Mouse (Mus musculus) liver, embryonic 16.5 days (tissue): Measurements from ENCODE around the gene B830017H08Rik. TPM values are rescaled to one million over a fixed set of nuclear protein-coding genes. Genes with fewer than 3 reads are reported as not detected.

ENCODE experiments used
- ATAC-seq: fragments of 200-750 bp; cut with Nextera tagmentation; 2 replicates; pipeline ENCODE4 v1.8.0; 2017; ENCODE audit warnings: low read depth, mild to moderate bottlenecking, moderate number of reproducible peaks, moderate library complexity
- H3K27ac ChIP-seq: fragments of 300-500 bp; sonication (generic); 2 replicates; pipeline ENCODE4 v1.5.1; 2014; ENCODE audit warnings: mild to moderate bottlenecking, low read length
- H3K27me3 ChIP-seq: fragments of 300-500 bp; sonication (generic); 2 replicates; pipeline ENCODE4 v1.6.1; 2014; ENCODE audit warnings: low read depth, low read length, mixed read lengths; ENCODE audit not compliant: control insufficient read depth, insufficient read depth
- H3K36me3 ChIP-seq: fragments of 300-500 bp; sonication (generic); 2 replicates; pipeline ENCODE4 v1.6.1; 2014; ENCODE audit warnings: mild to moderate bottlenecking; ENCODE audit not compliant: control insufficient read depth, insufficient read depth
- H3K4me1 ChIP-seq: fragments of 300-500 bp; sonication (generic); 2 replicates; pipeline ENCODE4 v1.6.1; 2014; ENCODE audit warnings: low read depth, low read length, mixed read lengths; ENCODE audit not compliant: control insufficient read depth
- H3K4me2 ChIP-seq: fragments of 300-500 bp; sonication (generic); 2 replicates; pipeline ENCODE4 v1.6.1; 2014; ENCODE audit warnings: low read depth, low read length, mixed read lengths
- H3K4me3 ChIP-seq: fragments of 300-500 bp; sonication (generic); 2 replicates; pipeline ENCODE4 v1.5.1; 2014; ENCODE audit warnings: low read depth, mild to moderate bottlenecking, low read length
- H3K9ac ChIP-seq: fragments of 300-500 bp; sonication (generic); 2 replicates; pipeline ENCODE4 v1.6.1; 2014; ENCODE audit warnings: low read depth, low read length
- H3K9me3 ChIP-seq: fragments of 300-500 bp; sonication (generic); replicated peaks from 2 replicates; pipeline ENCODE4 v1.6.1; 2016; ENCODE audit warnings: low read length; ENCODE audit not compliant: control insufficient read depth
- WGBS: fragments of 180-500 bp; shearing (Covaris S2); extraction: QIAGEN DNeasy Blood & Tissue Kit; methylation state at CpG from one replicate; pipeline ENCODE4 v1.1.7; 2014; ENCODE audit not compliant: insufficient replicate concordance; 5-methylcytosine and 5-hydroxymethylcytosine counted together
- polyA plus RNA-seq: library from polyadenylated mRNA; unstranded; fragments of >200 nt; fragmentation: Nextera tagmentation; extraction: Ambion mirVana; gene quantifications from 2 replicates; pipeline ENCODE4 v1.2.1, GENCODE M21; 2015

B830017H08Rik gene
- polyA plus RNA-seq, 1 experiment from 2014 or later: not detected

DNA sequence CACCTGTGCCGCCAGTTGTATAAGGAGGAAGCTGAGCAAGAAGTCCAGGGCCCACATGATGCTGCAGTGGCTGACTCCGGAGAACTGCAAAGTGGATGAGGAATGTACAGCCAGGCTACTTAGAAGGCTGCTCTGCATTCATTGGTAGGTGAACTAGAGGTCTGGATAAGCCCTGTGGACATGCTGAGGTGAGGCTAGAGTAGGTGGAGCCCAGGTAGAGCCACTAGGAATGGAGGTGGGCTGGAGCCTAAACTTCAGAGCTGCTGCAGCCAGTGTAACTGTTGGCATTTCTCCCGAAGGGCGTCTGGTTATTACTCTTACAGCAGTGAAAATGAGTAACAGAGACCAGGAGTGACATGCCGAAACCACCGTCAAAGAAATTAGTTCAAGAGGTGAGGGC, 5.1 kb downstream of the B830017H08Rik start, which contains the start of gene Car15:
Car15 (minus strand) TSS at position 314 of the 400 bp plus-strand sequence.
- H3K27me3 ChIP-seq: peaks cover 46% of the 10 kb centered on the region
- ATAC-seq: no peak
- no peak within 1 kb of the TSS for H3K4me3 ChIP-seq
- no peaks in the 10 kb centered on the region; the same call in 1 of the 2 replicates for H3K4me1 ChIP-seq
- no peak within 1 kb of the TSS for H3K4me2 ChIP-seq
- no peaks in the 10 kb centered on the region for H3K9me3 ChIP-seq
- no peak within 1 kb of the TSS for H3K27ac ChIP-seq
- H3K36me3 ChIP-seq: peaks cover 11% of the 10 kb centered on the region
- H3K9ac ChIP-seq: no peak within 1 kb of the TSS
- 62% methylated on average over 6 of the region's 6 CpGs for WGBS

DNA sequence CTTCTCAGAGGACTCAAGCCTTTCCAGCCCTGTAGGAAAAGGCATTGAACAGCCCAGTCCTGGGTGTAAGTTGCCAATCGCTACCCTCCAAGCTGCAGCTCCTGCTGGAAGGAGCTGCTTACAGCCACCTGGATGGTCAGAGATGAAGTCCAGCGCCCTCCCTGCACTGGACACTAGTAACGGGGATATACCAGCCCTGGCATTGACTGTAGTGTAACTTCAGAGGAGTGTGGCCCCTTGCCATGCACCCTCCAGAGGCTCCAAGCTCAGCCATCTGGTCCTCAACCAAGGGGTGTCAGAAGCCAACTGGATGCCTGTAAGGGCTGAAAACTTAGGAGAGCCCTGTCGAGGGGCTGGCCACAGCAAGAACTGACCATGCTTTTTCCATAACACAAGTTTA, 7.1 kb downstream of the B830017H08Rik start:
- Histone ChIP-seq H3K4me1 (no peaks in the 10 kb centered on the region), H3K4me2 (no peak overlapping the region), H3K36me3 (peaks cover 20% of the 10 kb centered on the region), H3K9ac (no peak overlapping the region), H3K27me3 (peaks cover 27% of the 10 kb centered on the region), H3K4me3 (no peak overlapping the region), H3K27ac (no peak overlapping the region), H3K9me3 (no peaks in the 10 kb centered on the region)
- 66% methylated on average over 4 of the region's 4 CpGs for WGBS
- ATAC-seq: no peak

DNA sequence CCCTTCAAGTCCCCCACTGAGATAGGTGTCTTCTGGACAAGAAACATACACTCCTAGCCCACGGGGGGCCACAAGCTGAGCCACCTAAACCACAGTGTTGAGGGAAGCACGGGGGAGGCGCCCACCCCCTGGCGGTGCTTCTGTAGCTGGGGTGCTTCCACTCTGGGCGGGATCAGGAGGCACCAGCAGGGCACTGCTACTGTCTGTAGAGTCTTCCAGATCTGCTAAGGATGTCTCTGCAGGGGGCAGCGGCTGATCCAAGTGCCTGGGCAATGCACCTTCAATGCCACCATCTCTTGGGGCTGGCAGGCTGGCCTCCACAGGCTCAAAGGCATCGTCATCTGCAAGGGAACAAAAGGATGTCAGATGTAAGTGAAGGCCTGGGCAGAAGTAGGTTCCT, 9.5 kb downstream of the B830017H08Rik start:
- no peak overlapping the region for H3K27ac ChIP-seq
- peaks cover 37% of the 10 kb centered on the region for H3K36me3 ChIP-seq
- H3K9ac ChIP-seq: no peak overlapping the region
- no peak overlapping the region for H3K4me3 ChIP-seq
- no peak for ATAC-seq
- H3K9me3 ChIP-seq: no peaks in the 10 kb centered on the region
- 85% methylated on average over 7 of the region's 7 CpGs for WGBS
- peaks cover 3% of the 10 kb centered on the region; the same call in 1 of the 2 replicates for H3K27me3 ChIP-seq
- H3K4me1 ChIP-seq: no peaks in the 10 kb centered on the region
- H3K4me2 ChIP-seq: no peak overlapping the region

DNA sequence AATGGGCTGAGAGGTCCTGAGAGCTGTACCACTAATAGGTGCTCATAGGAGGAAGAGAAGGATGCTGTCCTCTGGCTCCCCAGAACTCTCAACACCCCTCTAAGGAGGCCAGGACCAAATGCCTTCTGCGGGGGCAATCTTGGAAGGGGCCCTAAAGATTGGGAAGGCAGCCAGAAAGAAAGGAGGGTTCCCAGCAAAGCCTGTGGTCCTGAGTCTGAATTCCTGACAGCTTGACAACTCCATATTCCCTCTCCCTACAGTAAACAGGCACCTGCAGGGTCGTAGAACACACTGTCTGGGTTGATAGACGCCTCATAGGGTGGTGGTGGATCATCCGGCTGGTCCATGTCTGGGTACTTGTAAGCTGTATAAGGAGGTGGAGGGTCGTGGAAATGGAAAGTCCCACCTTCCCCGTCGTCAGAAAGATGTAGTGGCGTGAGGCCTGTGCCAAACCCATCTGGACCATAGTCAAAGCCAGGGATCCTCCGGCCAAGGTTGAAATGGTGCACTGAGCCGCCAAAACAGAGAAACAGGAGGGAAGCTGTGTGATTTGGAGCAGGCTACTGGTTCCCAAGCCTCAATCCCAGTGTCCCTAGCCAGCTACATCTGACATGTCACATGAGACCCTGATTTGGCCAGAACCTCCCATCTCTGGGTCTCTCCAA, 10.9 kb downstream of the B830017H08Rik start:
- Histone ChIP-seq H3K4me1 (no peaks in the 10 kb centered on the region), H3K36me3 (peaks cover 47% of the 10 kb centered on the region), H3K27me3 (no peaks in the 10 kb centered on the region), H3K4me2 (no peak overlapping the region), H3K9ac (no peak overlapping the region), H3K9me3 (no peaks in the 10 kb centered on the region), H3K27ac (no peak overlapping the region), H3K4me3 (no peak overlapping the region)
- WGBS: 81% methylated on average over 10 of the region's 10 CpGs
- ATAC-seq: no peak

DNA sequence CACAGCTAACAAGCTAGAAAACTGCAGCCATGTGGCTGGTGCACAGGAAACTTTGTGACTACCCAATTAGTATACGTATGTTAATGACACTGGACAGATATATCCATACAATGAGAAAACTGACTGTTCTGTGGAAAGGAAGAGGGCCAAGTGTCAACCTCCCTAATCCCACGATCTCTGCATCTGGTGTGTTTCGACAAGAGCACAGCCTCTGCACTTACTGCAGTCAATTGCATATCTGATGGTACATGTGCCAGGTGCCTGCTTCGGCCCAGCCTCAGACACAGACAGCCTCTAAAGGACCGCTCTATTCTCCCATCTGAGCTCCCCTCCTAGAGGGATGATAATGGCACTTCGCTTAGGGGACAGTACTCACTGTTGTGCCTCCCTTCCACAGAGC, 15.5 kb downstream of the B830017H08Rik start:
- ATAC-seq: no peak
- Histone ChIP-seq H3K4me3 (no peak overlapping the region), H3K9me3 (no peaks in the 10 kb centered on the region), H3K27ac (no peak overlapping the region), H3K36me3 (peaks cover 50% of the 10 kb centered on the region), H3K9ac (no peak overlapping the region), H3K4me2 (no peak overlapping the region), H3K27me3 (no peaks in the 10 kb centered on the region), H3K4me1 (no peaks in the 10 kb centered on the region)
- WGBS: 85% methylated on average over 6 of the region's 6 CpGs

DNA sequence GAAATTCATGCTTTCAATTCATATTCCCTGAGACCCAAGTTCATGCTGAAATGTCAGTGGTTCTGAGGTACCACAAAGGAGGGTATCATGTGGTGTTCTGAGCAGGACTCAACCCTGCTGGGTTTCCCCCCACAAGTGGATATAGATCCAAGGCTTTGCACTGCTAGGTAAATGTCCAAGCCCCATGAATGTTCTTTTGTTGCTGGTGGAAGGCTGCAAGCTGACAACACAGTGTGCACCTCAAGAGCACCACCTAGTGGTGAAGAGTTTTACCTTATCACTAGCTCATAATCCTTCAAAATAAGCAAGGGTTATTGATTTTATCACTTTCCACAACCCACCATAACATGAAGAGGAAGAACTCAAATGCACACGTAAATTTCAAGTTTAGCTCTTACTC, 16.0 kb downstream of the B830017H08Rik start:
- Histone ChIP-seq H3K36me3 (peaks cover 49% of the 10 kb centered on the region), H3K27ac (no peak overlapping the region), H3K9me3 (no peaks in the 10 kb centered on the region), H3K27me3 (no peaks in the 10 kb centered on the region), H3K4me1 (no peaks in the 10 kb centered on the region), H3K9ac (no peak overlapping the region), H3K4me3 (no peak overlapping the region), H3K4me2 (no peak overlapping the region)
- WGBS: 13% methylated on average over 1 of the region's 1 CpGs
- no peak for ATAC-seq

DNA sequence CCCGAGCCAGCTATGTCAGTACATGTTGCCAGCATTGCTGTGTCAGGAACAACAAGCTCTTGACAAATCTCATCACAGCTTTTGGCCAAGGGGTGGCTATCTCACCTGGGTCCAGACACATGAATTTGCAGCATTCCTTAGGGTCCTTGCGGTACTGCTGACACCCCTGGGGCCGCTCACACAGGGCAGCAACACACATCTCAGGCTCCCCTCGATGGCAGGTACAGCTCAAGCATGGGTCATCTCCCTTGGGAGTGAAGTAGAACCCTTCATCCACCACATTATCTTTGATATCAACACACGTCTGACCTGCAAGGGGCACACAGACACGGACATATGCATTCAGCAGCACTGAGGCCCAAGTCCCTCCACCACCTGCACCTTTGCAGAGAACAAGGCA, 16.6 kb downstream of the B830017H08Rik start:
- H3K9ac ChIP-seq: no peak overlapping the region
- H3K4me1 ChIP-seq: no peaks in the 10 kb centered on the region
- no peaks in the 10 kb centered on the region for H3K9me3 ChIP-seq
- H3K36me3 ChIP-seq: peaks cover 50% of the 10 kb centered on the region
- WGBS: 80% methylated on average over 6 of the region's 6 CpGs
- no peaks in the 10 kb centered on the region for H3K27me3 ChIP-seq
- H3K4me2 ChIP-seq: no peak overlapping the region
- H3K27ac ChIP-seq: no peak overlapping the region
- ATAC-seq: no peak
- no peak overlapping the region for H3K4me3 ChIP-seq

DNA sequence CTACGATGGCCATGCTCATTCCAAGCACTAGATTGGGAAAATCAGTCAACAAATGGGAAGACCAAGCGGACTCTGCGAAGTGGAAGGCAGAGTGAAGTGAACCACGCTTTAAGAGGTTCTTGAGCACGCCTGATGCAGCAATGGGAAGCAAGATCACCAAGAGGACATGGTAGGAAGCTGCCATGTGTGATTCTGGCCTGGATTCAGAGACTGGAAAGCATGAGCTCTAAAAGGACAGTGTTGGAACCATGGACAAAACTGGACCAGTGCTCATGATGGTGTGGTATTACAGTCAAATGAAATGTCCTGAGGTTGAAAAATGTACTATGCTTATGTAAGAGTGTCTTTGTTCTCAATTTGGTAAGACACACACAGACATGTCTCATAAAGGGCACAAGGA, 18.4 kb downstream of the B830017H08Rik start:
- Histone ChIP-seq H3K36me3 (peaks cover 46% of the 10 kb centered on the region), H3K27ac (no peak overlapping the region)

DNA sequence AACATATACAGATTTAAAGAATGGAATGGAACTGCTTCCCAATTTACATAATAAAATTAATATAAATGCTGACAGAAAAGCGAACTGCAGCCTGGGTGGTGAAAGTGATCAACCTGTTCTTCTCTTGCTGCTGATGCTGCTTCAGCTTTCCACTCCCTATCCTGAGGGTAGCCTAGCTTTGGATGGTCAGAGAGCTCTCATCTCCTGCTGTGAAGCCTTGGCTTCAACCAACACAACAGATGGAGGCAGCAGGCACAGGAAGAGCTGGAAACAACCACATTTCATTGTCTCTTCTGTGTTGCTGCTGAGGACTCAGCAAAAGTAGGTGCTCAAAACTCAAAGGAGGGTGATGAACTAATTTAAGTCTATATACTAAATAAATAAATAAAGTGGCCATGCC, 18.9 kb downstream of the B830017H08Rik start:
- H3K4me2 ChIP-seq: no peak overlapping the region
- no peaks in the 10 kb centered on the region for H3K4me1 ChIP-seq
- no peaks in the 10 kb centered on the region for H3K9me3 ChIP-seq
- H3K27ac ChIP-seq: no peak overlapping the region
- ATAC-seq: no peak
- WGBS: 88% methylated on average over 1 of the region's 1 CpGs
- no peak overlapping the region for H3K4me3 ChIP-seq
- no peak overlapping the region for H3K9ac ChIP-seq
- H3K36me3 ChIP-seq: peaks cover 48% of the 10 kb centered on the region
- H3K27me3 ChIP-seq: no peaks in the 10 kb centered on the region

More for the DNA sequence above, 18.4 kb downstream of the B830017H08Rik start:
- no peaks in the 10 kb centered on the region for H3K4me1 ChIP-seq
- no peak overlapping the region for H3K9ac ChIP-seq
- ATAC-seq: no peak
- H3K4me3 ChIP-seq: no peak overlapping the region
- WGBS: 84% methylated on average over 5 of the region's 5 CpGs
- H3K9me3 ChIP-seq: no peaks in the 10 kb centered on the region
- no peak overlapping the region for H3K4me2 ChIP-seq
- H3K27me3 ChIP-seq: no peaks in the 10 kb centered on the region
